Mouse (Mus musculus): ENCODE results near the gene 2310030G06Rik.
A peak's percentile ranks its signal among the peaks of the same experiment; 100 is the strongest.

The 2310030G06Rik gene

GRCm38 (mm10) chr9:50700921-50701691, 45.2 kb downstream of the 2310030G06Rik start:
- DNase-seq (ENCODE audit: low spot score in 2 of 2) = no peak

- DNase-seq (ENCODE audit: low spot score in 2 of 2) = peak in 1 of 2 experiments; percentile 20
Measured at GRCm38 (mm10) chr9:50698418-50699409, 47.6 kb downstream of the 2310030G06Rik start.

- peak in 1 of 2 experiments; percentile 20 for DNase-seq (ENCODE audit: low spot score in 2 of 2)
Measured at GRCm38 (mm10) chr9:50697706-50698041, 48.7 kb downstream of the 2310030G06Rik start.

GRCm38 (mm10) chr9:50696851-50697705, 49.3 kb downstream of the 2310030G06Rik start:
- no peak for DNase-seq (ENCODE audit: low spot score in 2 of 2)

GRCm38 (mm10) chr9:50695153-50695552, 51.2 kb downstream of the 2310030G06Rik start:
- DNase-seq (ENCODE audit: low spot score in 2 of 2) = no peak

GRCm38 (mm10) chr9:50693631-50694030, 52.7 kb downstream of the 2310030G06Rik start:
- peak in 1 of 2 experiments; percentile 49 for DNase-seq (ENCODE audit: low spot score in 2 of 2)

GRCm38 (mm10) chr9:50692626-50693580, 53.4 kb downstream of the 2310030G06Rik start:
- DNase-seq (ENCODE audit: low spot score in 2 of 2) = no peak
